Mouse (Mus musculus) intestine, embryonic 15.5 days (tissue): ENCODE results near the gene Grik3. TPM values are rescaled to one million over a fixed set of nuclear protein-coding genes. Genes with fewer than 3 reads are reported as not detected.

Source experiments
- ATAC-seq: fragments of 200-750 bp; cut with Nextera tagmentation; 2 replicates; pipeline ENCODE4 v1.8.0; 2017; ENCODE audit warnings: moderate TSS enrichment, moderate library complexity
- H3K27ac ChIP-seq: fragments of 300-500 bp; sonication (generic); 2 replicates; pipeline ENCODE4 v1.5.1; 2015; ENCODE audit warnings: mild to moderate bottlenecking, inconsistent platforms
- H3K27me3 ChIP-seq: fragments of 300-500 bp; sonication (generic); replicated peaks from 2 replicates; pipeline ENCODE4 v1.6.1; 2015; ENCODE audit warnings: inconsistent platforms
- H3K36me3 ChIP-seq: fragments of 300-500 bp; sonication (generic); 2 replicates; pipeline ENCODE4 v1.6.1; 2015; ENCODE audit warnings: inconsistent platforms
- H3K4me1 ChIP-seq: fragments of 300-500 bp; sonication (generic); replicated peaks from 2 replicates; pipeline ENCODE4 v1.6.1; 2015; ENCODE audit warnings: inconsistent platforms
- H3K4me2 ChIP-seq: fragments of 300-500 bp; sonication (generic); replicated peaks from 2 replicates; pipeline ENCODE4 v1.6.1; 2015; ENCODE audit warnings: mild to moderate bottlenecking, inconsistent platforms
- H3K4me3 ChIP-seq: fragments of 300-500 bp; sonication (generic); replicated peaks from 2 replicates; pipeline ENCODE4 v1.5.1; 2015; ENCODE audit warnings: inconsistent platforms
- H3K9ac ChIP-seq: fragments of 300-500 bp; sonication (generic); 2 replicates; pipeline ENCODE4 v1.6.1; 2015; ENCODE audit warnings: inconsistent platforms
- H3K9me3 ChIP-seq: fragments of 300-500 bp; sonication (generic); 2 replicates; pipeline ENCODE4 v1.6.1; 2016; ENCODE audit warnings: inconsistent platforms
- WGBS: fragments of 180-500 bp; shearing (Covaris S2); methylation state at CpG from one replicate; pipeline ENCODE4 v1.1.7; 2015; 5-methylcytosine and 5-hydroxymethylcytosine counted together
- polyA plus RNA-seq: library from polyadenylated mRNA; unstranded; fragments of >200 nt; fragmentation: Nextera tagmentation; extraction: Ambion mirVana; gene quantifications from 2 replicates; pipeline ENCODE4 v1.2.1, GENCODE M21; 2015

The Grik3 gene
- polyA plus RNA-seq, 1 experiment from 2014 or later, result 0.43 TPM

- H3K27ac ChIP-seq, result no peak overlapping the region
- WGBS, result 29% methylated on average over 2 of the region's 2 CpGs
- 0 out of 2 replicates have a peak, but pooled peaks cover 13% of the 10 kb centered on the region for H3K4me1 ChIP-seq
- peaks cover 7% of the 10 kb centered on the region; the same call in 1 of the 2 replicates for H3K27me3 ChIP-seq
- no peak overlapping the region for H3K4me3 ChIP-seq
- H3K9ac ChIP-seq, result no peak overlapping the region
- H3K36me3 ChIP-seq, result no peaks in the 10 kb centered on the region
- no peak for ATAC-seq
- no peak overlapping the region for H3K4me2 ChIP-seq
- no peaks in the 10 kb centered on the region for H3K9me3 ChIP-seq
Measured at GRCm38 (mm10) chr4:125560806-125561205, 70.3 kb downstream of the Grik3 start.

GRCm38 (mm10) chr4:125563579-125563978 lies 73.1 kb downstream of the Grik3 start:
- no peak for ATAC-seq
- Histone ChIP-seq H3K4me1 (0 out of 2 replicates have a peak, but pooled peaks cover 9% of the 10 kb centered on the region), H3K36me3 (no peaks in the 10 kb centered on the region), H3K27ac (no peak overlapping the region), H3K4me2 (no peak overlapping the region), H3K9me3 (no peaks in the 10 kb centered on the region), H3K9ac (no peak overlapping the region), H3K4me3 (no peak overlapping the region), H3K27me3 (0 out of 2 replicates have a peak, but pooled peaks cover 3% of the 10 kb centered on the region)
- WGBS, result 81% methylated on average over 10 of the region's 10 CpGs

- Histone ChIP-seq H3K4me1 (0 out of 2 replicates have a peak, but pooled peaks cover 9% of the 10 kb centered on the region), H3K4me3 (no peak overlapping the region), H3K36me3 (no peaks in the 10 kb centered on the region), H3K9me3 (no peaks in the 10 kb centered on the region), H3K9ac (no peak overlapping the region), H3K27ac (no peak overlapping the region), H3K4me2 (no peak overlapping the region), H3K27me3 (0 out of 2 replicates have a peak, but pooled peaks cover 3% of the 10 kb centered on the region)
- 49% methylated on average over 17 of the region's 17 CpGs for WGBS
- no peak for ATAC-seq
Measured at GRCm38 (mm10) chr4:125564008-125564710, 73.7 kb downstream of the Grik3 start.

GRCm38 (mm10) chr4:125565711-125566439 lies 75.4 kb downstream of the Grik3 start:
- Histone ChIP-seq H3K9ac (no peak overlapping the region), H3K4me1 (0 out of 2 replicates have a peak, but pooled peaks cover 9% of the 10 kb centered on the region), H3K9me3 (no peaks in the 10 kb centered on the region), H3K27ac (no peak overlapping the region), H3K27me3 (0 out of 2 replicates have a peak, but pooled peaks cover 3% of the 10 kb centered on the region), H3K4me3 (no peak overlapping the region), H3K36me3 (no peaks in the 10 kb centered on the region), H3K4me2 (no peak overlapping the region)
- ATAC-seq, result no peak
- 44% methylated on average over 8 of the region's 8 CpGs for WGBS

GRCm38 (mm10) chr4:125568210-125568609 lies 77.7 kb downstream of the Grik3 start:
- Histone ChIP-seq H3K9me3 (no peaks in the 10 kb centered on the region), H3K4me3 (no peak overlapping the region), H3K9ac (no peak overlapping the region), H3K4me2 (no peak overlapping the region), H3K4me1 (0 out of 2 replicates have a peak, but pooled peaks cover 11% of the 10 kb centered on the region), H3K36me3 (no peaks in the 10 kb centered on the region), H3K27me3 (peaks cover 8% of the 10 kb centered on the region), H3K27ac (no peak overlapping the region)
- ATAC-seq, result no peak
- 82% methylated on average over 6 of the region's 6 CpGs for WGBS

GRCm38 (mm10) chr4:125571651-125572311 lies 81.3 kb downstream of the Grik3 start:
- H3K4me1 ChIP-seq, result 0 out of 2 replicates have a peak, but pooled peaks cover 2% of the 10 kb centered on the region
- no peak overlapping the region for H3K9ac ChIP-seq
- ATAC-seq, result no peak
- WGBS, result 27% methylated on average over 12 of the region's 12 CpGs
- H3K27me3 ChIP-seq, result peaks cover 21% of the 10 kb centered on the region
- H3K36me3 ChIP-seq, result no peaks in the 10 kb centered on the region
- H3K9me3 ChIP-seq, result no peaks in the 10 kb centered on the region
- H3K4me3 ChIP-seq, result no peak overlapping the region
- no peak overlapping the region for H3K4me2 ChIP-seq
- H3K27ac ChIP-seq, result no peak overlapping the region

- Histone ChIP-seq H3K9ac (no peak overlapping the region), H3K4me3 (no peak overlapping the region), H3K4me1 (0 out of 2 replicates have a peak, but pooled peaks cover 2% of the 10 kb centered on the region), H3K27me3 (peaks cover 21% of the 10 kb centered on the region), H3K36me3 (no peaks in the 10 kb centered on the region), H3K27ac (no peak overlapping the region), H3K9me3 (no peaks in the 10 kb centered on the region), H3K4me2 (no peak overlapping the region)
- ATAC-seq, result no peak
- WGBS, result 3% methylated on average over 5 of the region's 5 CpGs
Measured at GRCm38 (mm10) chr4:125572312-125572663, 81.8 kb downstream of the Grik3 start.

- 0 out of 2 replicates have a peak, but pooled peaks cover 2% of the 10 kb centered on the region for H3K4me1 ChIP-seq
- peaks cover 21% of the 10 kb centered on the region for H3K27me3 ChIP-seq
- no peak for ATAC-seq
- H3K36me3 ChIP-seq, result no peaks in the 10 kb centered on the region
- no peak overlapping the region for H3K4me3 ChIP-seq
- no peaks in the 10 kb centered on the region for H3K9me3 ChIP-seq
- no peak overlapping the region for H3K4me2 ChIP-seq
- H3K9ac ChIP-seq, result no peak overlapping the region
- no peak overlapping the region for H3K27ac ChIP-seq
- 20% methylated on average over 5 of the region's 5 CpGs for WGBS
Measured at GRCm38 (mm10) chr4:125573000-125573399, 82.5 kb downstream of the Grik3 start.

- WGBS, result 10% methylated on average over 11 of the region's 11 CpGs
- no peak overlapping the region for H3K9ac ChIP-seq
- H3K4me3 ChIP-seq, result no peak overlapping the region
- no peaks in the 10 kb centered on the region for H3K9me3 ChIP-seq
- H3K36me3 ChIP-seq, result no peaks in the 10 kb centered on the region
- H3K4me1 ChIP-seq, result 0 out of 2 replicates have a peak, but pooled peaks cover 2% of the 10 kb centered on the region
- H3K27me3 ChIP-seq, result peaks cover 21% of the 10 kb centered on the region
- no peak for ATAC-seq
- H3K4me2 ChIP-seq, result no peak overlapping the region
- no peak overlapping the region for H3K27ac ChIP-seq
Measured at GRCm38 (mm10) chr4:125573951-125574675, 83.6 kb downstream of the Grik3 start.

- ATAC-seq, result no peak
- H3K4me3 ChIP-seq, result no peak overlapping the region
- H3K27ac ChIP-seq, result no peak overlapping the region
- no peaks in the 10 kb centered on the region for H3K4me1 ChIP-seq
- H3K9ac ChIP-seq, result no peak overlapping the region
- no peaks in the 10 kb centered on the region for H3K27me3 ChIP-seq
- H3K9me3 ChIP-seq, result no peaks in the 10 kb centered on the region
- no peaks in the 10 kb centered on the region for H3K36me3 ChIP-seq
- no peak overlapping the region for H3K4me2 ChIP-seq
- WGBS, result 38% methylated on average over 5 of the region's 5 CpGs
Measured at GRCm38 (mm10) chr4:125580336-125580735, 89.8 kb downstream of the Grik3 start.

- Histone ChIP-seq H3K4me3 (no peak overlapping the region), H3K27me3 (no peaks in the 10 kb centered on the region; the same call in 1 of the 2 replicates), H3K4me2 (no peak overlapping the region), H3K4me1 (0 out of 2 replicates have a peak, but pooled peaks cover 5% of the 10 kb centered on the region), H3K27ac (no peak overlapping the region), H3K9me3 (no peaks in the 10 kb centered on the region), H3K36me3 (no peaks in the 10 kb centered on the region), H3K9ac (no peak overlapping the region)
- 83% methylated on average over 9 of the region's 9 CpGs for WGBS
- no peak for ATAC-seq
Measured at GRCm38 (mm10) chr4:125583272-125583671, 92.8 kb downstream of the Grik3 start.
